Mouse (Mus musculus): ENCODE measurements around the gene Mapkapk3. TPM values are rescaled to one million over a fixed set of nuclear protein-coding genes. Genes with fewer than 3 reads are reported as not detected.

The Mapkapk3 gene
- polyA plus RNA-seq, 1 experiment from 2014 or later, result 4.9 TPM

DNA sequence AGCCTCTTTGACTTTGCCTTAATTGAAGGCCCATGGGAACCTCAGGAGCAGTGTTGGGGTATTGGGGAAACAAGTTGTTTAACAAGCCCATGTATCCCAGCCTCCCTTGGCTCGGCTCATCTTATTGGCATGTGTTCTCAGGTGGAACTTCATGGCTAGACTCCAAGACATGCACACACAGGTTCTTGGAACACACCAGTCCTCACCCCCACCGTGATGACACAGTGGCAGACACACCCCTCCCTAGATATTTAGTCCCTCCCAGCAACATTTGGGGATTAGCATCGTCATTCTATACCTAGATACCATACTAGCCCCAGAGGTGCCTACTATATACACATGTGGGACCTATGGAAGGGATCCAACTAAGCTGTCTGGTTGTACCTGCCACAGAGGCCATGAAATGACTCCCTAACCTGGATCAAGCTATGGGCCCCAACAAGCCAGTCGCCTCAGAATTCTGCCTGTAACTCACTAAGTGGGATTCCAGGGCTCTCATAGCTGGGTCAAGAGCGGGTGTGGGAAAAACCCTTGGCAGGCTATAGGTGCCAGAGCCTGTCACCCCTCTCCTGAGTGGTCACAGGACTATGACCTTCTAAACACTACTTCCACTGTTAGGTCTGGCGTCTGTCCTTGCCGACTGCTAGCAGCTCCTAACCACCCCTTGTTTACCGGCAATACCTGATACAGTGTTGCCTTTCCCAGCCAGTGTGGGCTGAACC is 8.5 kb upstream of the Mapkapk3 start:
- H3K27me3 ChIP-seq (ENCODE audit: control insufficient read depth, insufficient read depth, low read length), result peaks cover 2% of the 10 kb centered on the region; the same call in 1 of the 2 replicates
- no peak overlapping the region for H3K27ac ChIP-seq (ENCODE audit: low read depth, low read length)
- peaks cover 3% of the 10 kb centered on the region; the same call in 1 of the 2 replicates for H3K4me1 ChIP-seq (replicated peaks; ENCODE audit: control insufficient read depth, insufficient read depth, low read length)
- H3K36me3 ChIP-seq (ENCODE audit: control insufficient read depth, insufficient read depth, low read length), result no peaks in the 10 kb centered on the region
- ATAC-seq (replicated peaks; ENCODE audit: low FRiP score), result no peak
- 0 out of 2 replicates have a peak overlapping the region, but pooled peaks have one; percentile 11 for H3K4me2 ChIP-seq (ENCODE audit: low read depth, low read length, severe bottlenecking)
- no peak overlapping the region for H3K4me3 ChIP-seq (ENCODE audit: low read depth, low read length)
- no peaks in the 10 kb centered on the region for H3K9me3 ChIP-seq (ENCODE audit: control insufficient read depth, low read length)
- no peak overlapping the region for H3K9ac ChIP-seq (ENCODE audit: low read length)
- DNase-seq (ENCODE audit: low spot score), result no peak
- 83% methylated on average over 8 of the region's 8 CpGs for WGBS

DNA sequence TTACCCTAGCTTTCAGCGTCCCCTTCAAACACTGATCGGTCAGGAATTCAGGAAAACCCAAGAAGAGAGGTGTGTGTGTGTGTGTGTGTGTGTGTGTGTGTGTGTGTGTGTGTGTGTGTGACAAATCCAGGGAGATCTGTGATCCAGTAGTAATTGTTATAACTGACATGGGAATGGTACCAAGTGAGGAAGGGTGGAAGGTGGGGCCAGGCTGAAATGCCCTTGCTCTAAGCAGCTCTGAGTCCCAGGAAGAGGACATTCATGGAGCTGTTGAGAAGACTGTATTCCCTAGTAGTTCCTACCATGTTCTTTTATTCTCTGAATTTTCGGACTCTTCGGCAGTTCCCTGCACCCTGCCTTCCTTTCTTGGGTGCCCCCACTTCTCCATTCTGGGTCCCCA is 8.0 kb upstream of the Mapkapk3 start:
- Histone ChIP-seq H3K4me3 (ENCODE audit: low read depth, low read length) (peak overlapping the region; percentile 64), H3K27ac (ENCODE audit: low read depth, low read length) (no peak overlapping the region), H3K36me3 (ENCODE audit: control insufficient read depth, insufficient read depth, low read length) (no peaks in the 10 kb centered on the region), H3K4me1 (replicated peaks; ENCODE audit: control insufficient read depth, insufficient read depth, low read length) (peaks cover 3% of the 10 kb centered on the region; the same call in 1 of the 2 replicates), H3K9ac (ENCODE audit: low read length) (no peak overlapping the region), H3K9me3 (ENCODE audit: control insufficient read depth, low read length) (no peaks in the 10 kb centered on the region), H3K4me2 (ENCODE audit: low read depth, low read length, severe bottlenecking) (peak overlapping the region; percentile 11; the same call in 1 of the 2 replicates), H3K27me3 (ENCODE audit: control insufficient read depth, insufficient read depth, low read length) (peaks cover 2% of the 10 kb centered on the region; the same call in 1 of the 2 replicates)
- no peak for ATAC-seq (replicated peaks; ENCODE audit: low FRiP score)
- DNase-seq (ENCODE audit: low spot score), result no peak
- WGBS, result 90% methylated on average over 4 of the region's 4 CpGs

DNA sequence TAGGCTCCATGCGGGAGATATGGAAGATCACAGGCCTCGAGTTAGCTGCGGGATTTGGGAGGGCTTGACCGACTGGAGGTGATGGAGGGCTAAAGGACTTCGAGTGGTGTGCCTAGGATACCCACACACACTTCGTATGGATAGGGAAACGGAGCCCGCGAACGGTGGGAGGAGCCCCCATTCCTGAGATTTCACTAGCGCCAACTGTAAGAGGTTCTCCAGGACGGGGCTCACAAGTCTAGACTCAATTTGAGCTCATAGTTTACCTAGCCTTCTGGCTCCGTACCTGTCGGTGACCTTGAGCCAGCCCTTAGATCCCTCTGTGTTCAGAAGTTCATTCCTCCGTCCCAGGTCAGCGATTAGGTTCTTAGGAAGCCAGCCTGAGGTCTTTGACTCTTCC is 7.4 kb upstream of the Mapkapk3 start:
- WGBS, result 12% methylated on average over 16 of the region's 16 CpGs
- no peaks in the 10 kb centered on the region for H3K36me3 ChIP-seq (ENCODE audit: control insufficient read depth, insufficient read depth, low read length)
- H3K4me1 ChIP-seq (replicated peaks; ENCODE audit: control insufficient read depth, insufficient read depth, low read length), result peaks cover 3% of the 10 kb centered on the region; the same call in 1 of the 2 replicates
- H3K9me3 ChIP-seq (ENCODE audit: control insufficient read depth, low read length), result no peaks in the 10 kb centered on the region
- peak overlapping the region; percentile 92 for H3K4me2 ChIP-seq (ENCODE audit: low read depth, low read length, severe bottlenecking)
- H3K9ac ChIP-seq (ENCODE audit: low read length), result peak overlapping the region; percentile 74
- ATAC-seq (replicated peaks; ENCODE audit: low FRiP score) (peak; percentile 31; the same call in 1 of the 2 replicates), DNase-seq (ENCODE audit: low spot score) (no peak)
- peak overlapping the region; percentile 64 for H3K4me3 ChIP-seq (ENCODE audit: low read depth, low read length)
- peaks cover 2% of the 10 kb centered on the region; the same call in 1 of the 2 replicates for H3K27me3 ChIP-seq (ENCODE audit: control insufficient read depth, insufficient read depth, low read length)
- H3K27ac ChIP-seq (ENCODE audit: low read depth, low read length), result no peak overlapping the region

DNA sequence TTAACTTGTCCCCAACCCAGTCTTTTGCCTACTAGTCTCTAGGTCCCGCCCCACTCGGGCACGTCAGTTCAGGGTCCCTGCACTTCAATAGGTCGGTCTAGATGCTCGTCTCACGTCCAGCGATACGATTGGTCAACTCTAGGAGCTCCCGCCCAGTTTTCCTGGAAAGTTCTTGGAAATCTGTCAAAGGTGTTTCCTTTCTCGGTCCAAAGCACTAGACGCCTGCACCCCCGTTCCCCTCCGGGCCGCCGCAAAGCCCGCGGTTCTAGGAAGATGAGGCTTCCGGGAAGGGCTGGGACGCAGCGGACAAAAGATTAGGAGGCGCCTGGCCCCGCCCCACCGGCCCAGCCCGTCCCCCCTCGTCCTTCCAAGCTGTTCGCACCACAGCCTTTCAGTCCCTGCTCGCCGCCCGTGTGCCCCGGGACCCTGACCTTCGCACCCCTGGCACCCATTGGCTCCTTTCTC is 6.9 kb upstream of the Mapkapk3 start:
- peaks cover 3% of the 10 kb centered on the region; the same call in 1 of the 2 replicates for H3K4me1 ChIP-seq (replicated peaks; ENCODE audit: control insufficient read depth, insufficient read depth, low read length)
- ATAC-seq (replicated peaks; ENCODE audit: low FRiP score), result peak; percentile 99
- WGBS, result 1% methylated on average over 30 of the region's 31 CpGs
- H3K27ac ChIP-seq (ENCODE audit: low read depth, low read length), result no peak overlapping the region
- peak; percentile 92 for DNase-seq (ENCODE audit: low spot score)
- H3K36me3 ChIP-seq (ENCODE audit: control insufficient read depth, insufficient read depth, low read length), result no peaks in the 10 kb centered on the region
- H3K9ac ChIP-seq (ENCODE audit: low read length), result peak overlapping the region; percentile 74
- no peaks in the 10 kb centered on the region for H3K9me3 ChIP-seq (ENCODE audit: control insufficient read depth, low read length)
- peaks cover 2% of the 10 kb centered on the region; the same call in 1 of the 2 replicates for H3K27me3 ChIP-seq (ENCODE audit: control insufficient read depth, insufficient read depth, low read length)
- peak overlapping the region; percentile 64 for H3K4me3 ChIP-seq (ENCODE audit: low read depth, low read length)
- peak overlapping the region; percentile 92 for H3K4me2 ChIP-seq (ENCODE audit: low read depth, low read length, severe bottlenecking)

DNA sequence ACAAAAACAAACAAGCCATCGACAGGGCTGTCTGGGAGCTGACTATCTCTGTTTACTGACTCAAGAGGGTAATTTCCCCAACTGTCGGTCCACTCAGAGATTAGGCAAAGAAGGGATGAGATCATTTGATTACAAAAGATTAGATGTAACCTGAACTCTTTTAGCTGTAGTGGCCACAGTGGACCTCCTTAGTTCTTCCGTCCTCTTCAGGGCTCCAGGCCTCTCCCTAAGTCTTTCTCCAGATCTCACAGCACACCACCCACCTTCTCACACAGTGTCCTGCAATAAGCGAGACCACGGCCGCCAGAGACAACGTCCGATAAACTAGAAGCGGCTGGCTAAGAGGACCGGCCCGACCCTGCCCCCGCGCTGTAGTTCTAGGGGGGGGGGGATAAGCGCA is 6.4 kb upstream of the Mapkapk3 start:
- no peaks in the 10 kb centered on the region for H3K36me3 ChIP-seq (ENCODE audit: control insufficient read depth, insufficient read depth, low read length)
- H3K4me2 ChIP-seq (ENCODE audit: low read depth, low read length, severe bottlenecking), result peak overlapping the region; percentile 92
- peaks cover 2% of the 10 kb centered on the region; the same call in 1 of the 2 replicates for H3K27me3 ChIP-seq (ENCODE audit: control insufficient read depth, insufficient read depth, low read length)
- 6% methylated on average over 14 of the region's 14 CpGs for WGBS
- DNase-seq (ENCODE audit: low spot score) (no peak), ATAC-seq (replicated peaks; ENCODE audit: low FRiP score) (peak; percentile 59)
- H3K27ac ChIP-seq (ENCODE audit: low read depth, low read length), result no peak overlapping the region
- H3K9ac ChIP-seq (ENCODE audit: low read length), result peak overlapping the region; percentile 59
- H3K4me1 ChIP-seq (replicated peaks; ENCODE audit: control insufficient read depth, insufficient read depth, low read length), result peaks cover 3% of the 10 kb centered on the region; the same call in 1 of the 2 replicates
- H3K4me3 ChIP-seq (ENCODE audit: low read depth, low read length), result peak overlapping the region; percentile 64
- H3K9me3 ChIP-seq (ENCODE audit: control insufficient read depth, low read length), result no peaks in the 10 kb centered on the region

DNA sequence AAGGTAGTCTGAATTCAATTTTAAA is 6.2 kb upstream of the Mapkapk3 start, which contains the start of gene Cish:
Gene Cish, plus strand, starts transcription at position 11 of the 25 bp plus-strand sequence.
- no peak for DNase-seq (ENCODE audit: low spot score)
- Histone ChIP-seq H3K36me3 (ENCODE audit: control insufficient read depth, insufficient read depth, low read length) (no peaks in the 10 kb centered on the region), H3K9me3 (ENCODE audit: control insufficient read depth, low read length) (no peaks in the 10 kb centered on the region), H3K4me1 (replicated peaks; ENCODE audit: control insufficient read depth, insufficient read depth, low read length) (peaks cover 3% of the 10 kb centered on the region; the same call in 1 of the 2 replicates), H3K4me2 (ENCODE audit: low read depth, low read length, severe bottlenecking) (peak within 1 kb of the TSS; percentile 92), H3K9ac (ENCODE audit: low read length) (peak within 1 kb of the TSS; percentile 74), H3K4me3 (ENCODE audit: low read depth, low read length) (peak within 1 kb of the TSS; percentile 64), H3K27ac (ENCODE audit: low read depth, low read length) (no peak within 1 kb of the TSS), H3K27me3 (ENCODE audit: control insufficient read depth, insufficient read depth, low read length) (peaks cover 2% of the 10 kb centered on the region; the same call in 1 of the 2 replicates)
- ATAC-seq (replicated peaks; ENCODE audit: low FRiP score), result no peak

DNA sequence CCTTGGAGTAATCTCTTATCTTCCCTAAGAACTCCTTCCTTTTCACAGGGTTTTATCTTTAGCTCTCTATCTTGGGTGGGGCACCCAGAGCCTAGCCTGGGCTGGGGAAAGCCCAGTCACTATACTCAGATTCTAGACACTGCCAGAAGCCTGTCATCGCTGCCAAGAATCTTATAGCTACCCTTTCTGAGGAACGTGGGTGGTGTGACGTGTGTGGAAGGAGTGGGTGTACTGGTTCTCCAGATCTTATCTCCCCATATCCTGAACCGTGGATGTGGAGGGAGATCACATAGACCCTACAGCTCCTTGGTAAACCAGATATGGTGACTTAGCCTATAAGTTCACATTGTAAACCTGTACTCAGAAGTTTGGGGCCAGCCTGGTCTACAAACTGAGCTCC is 5.9 kb upstream of the Mapkapk3 start:
- Histone ChIP-seq H3K4me1 (replicated peaks; ENCODE audit: control insufficient read depth, insufficient read depth, low read length) (peaks cover 3% of the 10 kb centered on the region; the same call in 1 of the 2 replicates), H3K27ac (ENCODE audit: low read depth, low read length) (no peak overlapping the region), H3K4me3 (ENCODE audit: low read depth, low read length) (no peak overlapping the region), H3K4me2 (ENCODE audit: low read depth, low read length, severe bottlenecking) (peak overlapping the region; percentile 92), H3K36me3 (ENCODE audit: control insufficient read depth, insufficient read depth, low read length) (no peaks in the 10 kb centered on the region), H3K9ac (ENCODE audit: low read length) (no peak overlapping the region), H3K27me3 (ENCODE audit: control insufficient read depth, insufficient read depth, low read length) (peaks cover 2% of the 10 kb centered on the region; the same call in 1 of the 2 replicates), H3K9me3 (ENCODE audit: control insufficient read depth, low read length) (no peaks in the 10 kb centered on the region)
- 81% methylated on average over 4 of the region's 4 CpGs for WGBS
- DNase-seq (ENCODE audit: low spot score) (no peak), ATAC-seq (replicated peaks; ENCODE audit: low FRiP score) (no peak)

DNA sequence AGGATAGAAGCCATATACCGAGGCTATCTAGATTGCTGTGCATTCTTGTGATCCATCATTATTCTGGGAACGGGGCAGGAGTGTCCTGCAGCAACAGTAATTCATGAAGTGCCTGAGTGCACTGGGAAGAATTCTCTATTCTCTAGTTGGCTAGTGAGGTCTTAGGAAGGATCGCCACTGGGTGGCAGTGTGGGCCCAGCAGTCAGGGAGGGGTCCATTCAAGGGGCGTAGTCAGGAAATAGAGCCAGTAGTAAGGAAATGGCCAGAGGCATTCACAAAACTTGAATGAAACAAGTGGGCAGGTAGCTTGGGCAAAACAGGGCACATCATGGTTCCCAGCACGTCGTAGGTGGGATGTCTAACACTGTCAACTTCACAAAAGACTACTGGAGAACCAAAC is 4.6 kb upstream of the Mapkapk3 start:
- Histone ChIP-seq H3K27me3 (ENCODE audit: control insufficient read depth, insufficient read depth, low read length) (peaks cover 2% of the 10 kb centered on the region; the same call in 1 of the 2 replicates), H3K9ac (ENCODE audit: low read length) (no peak overlapping the region), H3K36me3 (ENCODE audit: control insufficient read depth, insufficient read depth, low read length) (no peaks in the 10 kb centered on the region), H3K4me1 (replicated peaks; ENCODE audit: control insufficient read depth, insufficient read depth, low read length) (peaks cover 5% of the 10 kb centered on the region; the same call in 1 of the 2 replicates), H3K27ac (ENCODE audit: low read depth, low read length) (no peak overlapping the region), H3K9me3 (ENCODE audit: control insufficient read depth, low read length) (no peaks in the 10 kb centered on the region), H3K4me2 (ENCODE audit: low read depth, low read length, severe bottlenecking) (no peak overlapping the region), H3K4me3 (ENCODE audit: low read depth, low read length) (no peak overlapping the region)
- ATAC-seq (replicated peaks; ENCODE audit: low FRiP score) (no peak), DNase-seq (ENCODE audit: low spot score) (peak; percentile 83)
- WGBS, result 7% methylated on average over 6 of the region's 6 CpGs

DNA sequence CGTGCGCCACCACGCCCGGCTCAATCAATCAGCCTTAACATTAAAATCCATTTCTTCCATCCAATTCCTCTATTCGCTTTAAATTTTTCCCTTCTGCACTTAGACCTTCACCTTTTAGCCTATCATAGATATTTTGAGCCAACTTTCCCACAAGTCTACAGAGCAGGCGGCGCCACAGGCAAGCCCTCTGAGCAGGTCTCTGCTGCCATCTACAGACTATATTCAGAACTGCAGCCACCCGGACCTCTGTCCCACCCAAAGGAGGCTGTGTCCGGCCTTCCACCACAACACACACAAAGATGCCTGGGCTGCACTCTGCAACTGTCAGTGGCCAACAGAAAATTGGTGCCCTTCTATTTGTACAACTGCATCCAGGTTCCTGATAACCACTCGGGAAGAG is 1.2 kb upstream of the Mapkapk3 start:
- WGBS, result 28% methylated on average over 10 of the region's 10 CpGs
- ATAC-seq (replicated peaks; ENCODE audit: low FRiP score) (0 out of 2 replicates have a peak, but pooled peaks have one; percentile 38), DNase-seq (ENCODE audit: low spot score) (peak; percentile 90)
- Histone ChIP-seq H3K36me3 (ENCODE audit: control insufficient read depth, insufficient read depth, low read length) (no peaks in the 10 kb centered on the region), H3K9me3 (ENCODE audit: control insufficient read depth, low read length) (no peaks in the 10 kb centered on the region), H3K4me1 (replicated peaks; ENCODE audit: control insufficient read depth, insufficient read depth, low read length) (peaks cover 7% of the 10 kb centered on the region; the same call in 1 of the 2 replicates), H3K27me3 (ENCODE audit: control insufficient read depth, insufficient read depth, low read length) (peaks cover 7% of the 10 kb centered on the region; the same call in 1 of the 2 replicates), H3K4me3 (ENCODE audit: low read depth, low read length) (no peak overlapping the region), H3K9ac (ENCODE audit: low read length) (no peak overlapping the region), H3K27ac (ENCODE audit: low read depth, low read length) (no peak overlapping the region), H3K4me2 (ENCODE audit: low read depth, low read length, severe bottlenecking) (no peak overlapping the region)
